In the genomic region with DNA sequence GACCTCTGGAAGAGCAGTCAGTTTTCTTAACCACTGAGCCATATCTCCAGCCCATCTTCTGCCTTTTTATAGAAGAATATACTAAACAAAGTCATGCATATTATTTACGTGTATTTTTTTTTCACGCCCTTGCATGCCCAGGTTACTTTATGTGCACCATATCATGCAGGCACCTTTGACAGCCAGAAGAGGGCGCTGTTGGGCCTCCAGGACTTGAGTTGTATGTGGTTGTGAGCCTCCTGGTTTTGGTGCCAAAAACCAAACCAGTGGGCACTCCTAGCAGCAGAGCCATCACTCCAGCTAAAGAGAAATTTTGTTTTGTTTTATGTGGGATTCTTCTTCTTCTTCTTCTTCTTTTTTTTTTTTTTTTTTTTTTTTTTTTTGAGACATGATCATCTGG, we compare ENCODE assay signal across 12 mouse cellular contexts. TPM values are rescaled to one million over a fixed set of nuclear protein-coding genes. Genes with fewer than 3 reads are reported as not detected.
DNase-seq lines count a peak whose midpoint lies in the region; ATAC-seq lines count a peak whose summit lies in the region.
"Had no signal": no experiment of that assay in that cellular context is flagged by ENCODE, and none has a peak within 500 bp of the region (broad histone marks: within the 10 kb centered on the region; RNA-seq: fewer than 3 reads in every experiment).

No protein-coding gene starts in this region.

- H3K9me3 ChIP-seq in heart, embryonic 11.5 days (replicated peaks; ENCODE audit: control insufficient read depth, low read length), result peaks cover 4% of the 10 kb centered on the region; the same call in 1 of the 2 replicates
- H3K9me3 ChIP-seq in embryonic facial prominence, embryonic 10.5 days, result peaks cover 10% of the 10 kb centered on the region
- H3K9me3 ChIP-seq: intestine, embryonic 15.5 days had no signal

- no peak overlapping the region for H3K4me2 ChIP-seq in heart, embryonic 11.5 days
- H3K4me2 ChIP-seq: intestine, embryonic 15.5 days had no signal

- ATAC-seq in heart, embryonic 11.5 days (replicated peaks; ENCODE audit: insufficient number of reproducible peaks, low FRiP score, low TSS enrichment), result no peak
- 0 out of 2 replicates have a peak, but pooled peaks have one; percentile 37 for ATAC-seq in common myeloid progenitor, adult 5-6 weeks (replicated peaks; ENCODE audit: low read depth, poor library complexity, severe bottlenecking)
- ATAC-seq in frontal cortex, adult (ENCODE audit: low TSS enrichment), result no peak
- ATAC-seq: intestine, embryonic 15.5 days had no signal

- H3K27me3 ChIP-seq in heart, embryonic 11.5 days (ENCODE audit: control insufficient read depth, insufficient read depth, low read length), result peaks cover 30% of the 10 kb centered on the region
- peaks cover 37% of the 10 kb centered on the region for H3K27me3 ChIP-seq in embryonic facial prominence, embryonic 10.5 days (replicated peaks; ENCODE audit: low read depth, poor library complexity, severe bottlenecking)

- no peak overlapping the region for H3K4me3 ChIP-seq in heart, embryonic 11.5 days (ENCODE audit: low read depth, low read length)
- H3K4me3 ChIP-seq in embryonic facial prominence, embryonic 10.5 days, result no peak overlapping the region
- H3K4me3 ChIP-seq: intestine, embryonic 15.5 days had no signal

- 47% methylated on average over 3 of the region's 3 CpGs for WGBS in heart, embryonic 11.5 days (ENCODE audit: insufficient replicate concordance)
- WGBS in embryonic facial prominence, embryonic 10.5 days, result 54% methylated on average over 3 of the region's 3 CpGs

- peak; percentile 58 for DNase-seq in heart, postnatal 4 days
- peak; percentile 39 for DNase-seq in thymus, postnatal 0 days (ENCODE audit: low spot score)
- DNase-seq in thymus, postnatal 36 days, result no peak
- DNase-seq in embryonic facial prominence, embryonic 10.5 days (ENCODE audit: low spot score), result no peak
- DNase-seq in ovary, postnatal 10 days (ENCODE audit: low spot score), result no peak

- no peak overlapping the region for H3K9ac ChIP-seq in heart, embryonic 11.5 days (ENCODE audit: low read depth, low read length)
- H3K9ac ChIP-seq: intestine, embryonic 15.5 days had no signal

- H3K36me3 ChIP-seq in heart, embryonic 11.5 days (ENCODE audit: control insufficient read depth, insufficient read depth, low read length), result no peaks in the 10 kb centered on the region
- H3K36me3 ChIP-seq in embryonic facial prominence, embryonic 10.5 days (replicated peaks), result no peaks in the 10 kb centered on the region
- H3K36me3 ChIP-seq: intestine, embryonic 15.5 days had no signal

- no peak overlapping the region for H3K27ac ChIP-seq in heart, embryonic 11.5 days (ENCODE audit: low read depth, low read length)
- no peak overlapping the region for H3K27ac ChIP-seq in embryonic facial prominence, embryonic 10.5 days (replicated peaks)
- H3K27ac ChIP-seq: intestine, embryonic 15.5 days had no signal

- H3K4me1 ChIP-seq in heart, embryonic 11.5 days (ENCODE audit: control insufficient read depth, insufficient read depth, low read length), result no peaks in the 10 kb centered on the region
- no peaks in the 10 kb centered on the region for H3K4me1 ChIP-seq in embryonic facial prominence, embryonic 10.5 days
- H3K4me1 ChIP-seq: intestine, embryonic 15.5 days had no signal

RNA-seq across cellular contexts. Expression of a gene that starts 6.5 kb away (rescaled TPM):
- total RNA-seq in heart, postnatal 4 days (2021), result 10 to 100 TPM; 60.3 to 62.9 TPM
- 15.2 and 16.2 TPM in 2 replicates for polyA plus RNA-seq in heart, embryonic 11.5 days (2014; fragmentation: Nextera tagmentation; extraction: Ambion mirVana)
- 4.3 and 5.0 TPM in 2 replicates for polyA plus RNA-seq in thymus, postnatal 0 days (2015; fragmentation: Nextera tagmentation; extraction: Ambion mirVana)
- total RNA-seq in common myeloid progenitor, adult 5-6 weeks (2017), result 6.3 and 12.7 TPM in 2 replicates
- polyA plus RNA-seq in embryonic facial prominence, embryonic 10.5 days (2016; fragmentation: Nextera tagmentation; extraction: Ambion mirVana), result 16.8 and 18.0 TPM in 2 replicates

RNA-seq across cellular contexts. Expression of a gene that starts 14.1 kb away (rescaled TPM):
- total RNA-seq in heart, postnatal 4 days (2021), result 100 to 1,000 TPM; 188 to 201 TPM
- polyA plus RNA-seq in heart, embryonic 11.5 days (2014; fragmentation: Nextera tagmentation; extraction: Ambion mirVana), result 17.0 and 17.7 TPM in 2 replicates
- 2.8 and 3.7 TPM in 2 replicates for polyA plus RNA-seq in thymus, postnatal 0 days (2015; fragmentation: Nextera tagmentation; extraction: Ambion mirVana)
- total RNA-seq in common myeloid progenitor, adult 5-6 weeks (2017), result 0.32 TPM in 1 of 2 replicates, not detected in the other
- 7.0 and 9.1 TPM in 2 replicates for polyA plus RNA-seq in embryonic facial prominence, embryonic 10.5 days (2016; fragmentation: Nextera tagmentation; extraction: Ambion mirVana)

RNA-seq across cellular contexts. Expression of a gene that starts 15.0 kb away (rescaled TPM):
- total RNA-seq in heart, postnatal 4 days (2021), result not detected
- polyA plus RNA-seq in heart, embryonic 11.5 days (2014; fragmentation: Nextera tagmentation; extraction: Ambion mirVana), result not detected in 2 replicates
- polyA plus RNA-seq in thymus, postnatal 0 days (2015; fragmentation: Nextera tagmentation; extraction: Ambion mirVana), result not detected in 2 replicates
- total RNA-seq in common myeloid progenitor, adult 5-6 weeks (2017), result not detected in 2 replicates
- not detected in 2 replicates for polyA plus RNA-seq in embryonic facial prominence, embryonic 10.5 days (2016; fragmentation: Nextera tagmentation; extraction: Ambion mirVana)
- total RNA-seq: megakaryocyte-erythroid progenitor cell, adult 5-6 weeks had no signal
- polyA plus RNA-seq: embryonic facial prominence, embryonic 11.5 days; intestine, embryonic 15.5 days; stomach, embryonic 16.5 days had no signal

RNA-seq across cellular contexts. Expression of a gene that starts 24.9 kb away (rescaled TPM):
- 10 to 100 TPM; 10.3 to 10.4 TPM for total RNA-seq in heart, postnatal 4 days (2021)
- polyA plus RNA-seq in heart, embryonic 11.5 days (2014; fragmentation: Nextera tagmentation; extraction: Ambion mirVana), result 6.6 and 6.9 TPM in 2 replicates
- 1.2 and 1.5 TPM in 2 replicates for polyA plus RNA-seq in thymus, postnatal 0 days (2015; fragmentation: Nextera tagmentation; extraction: Ambion mirVana)
- total RNA-seq in common myeloid progenitor, adult 5-6 weeks (2017), result 3.1 and 5.1 TPM in 2 replicates
- 6.3 and 7.6 TPM in 2 replicates for polyA plus RNA-seq in embryonic facial prominence, embryonic 10.5 days (2016; fragmentation: Nextera tagmentation; extraction: Ambion mirVana)

RNA-seq across cellular contexts. Expression of a gene that starts 45.3 kb away (rescaled TPM):
- total RNA-seq in heart, postnatal 4 days (2021), result 10 to 100 TPM; 57.3 to 62.5 TPM
- 17.6 and 21.4 TPM in 2 replicates for polyA plus RNA-seq in heart, embryonic 11.5 days (2014; fragmentation: Nextera tagmentation; extraction: Ambion mirVana)
- 18.5 and 19.6 TPM in 2 replicates for polyA plus RNA-seq in thymus, postnatal 0 days (2015; fragmentation: Nextera tagmentation; extraction: Ambion mirVana)
- total RNA-seq in common myeloid progenitor, adult 5-6 weeks (2017), result 48.9 and 54.0 TPM in 2 replicates
- polyA plus RNA-seq in embryonic facial prominence, embryonic 10.5 days (2016; fragmentation: Nextera tagmentation; extraction: Ambion mirVana), result 43.4 and 45.2 TPM in 2 replicates

Comparison
In these comparisons a context has a peak if more than half of its experiments do, and no peak if none do; other contexts are left out.
1. DNase-seq: peak in heart, postnatal 4 days (single experiment) and thymus, postnatal 0 days (single experiment); none in thymus, postnatal 36 days (0 of 2), embryonic facial prominence, embryonic 10.5 days (single experiment) and ovary, postnatal 10 days (single experiment).